Mouse (Mus musculus): Measurements from ENCODE around the gene Gm49027. TPM values are rescaled to one million over a fixed set of nuclear protein-coding genes. Genes with fewer than 3 reads are reported as not detected.
A peak's percentile ranks its signal among the peaks of the same experiment; 100 is the strongest.
"Not testable (repeated sequence)": the region's sequence is repeated elsewhere in the genome, so short reads cannot be mapped to it uniquely, and the experiment has no call there.

Gene Gm49027
- 10 to 100 TPM in 1 of 2 experiments, 1 to 10 TPM in 1; 4.3 to 11.6 TPM for total RNA-seq (2021)
- long read RNA-seq, experiment 1, partial matches to known transcripts: 12 of 12 reads
- long read RNA-seq, experiment 1, other reads (novel, unspliced or antisense): 0 of 12 reads
- long read RNA-seq, experiment 2, partial matches to known transcripts: 0 of 1 reads
- long read RNA-seq, experiment 2, other reads (novel, unspliced or antisense): 1 of 1 reads

DNA sequence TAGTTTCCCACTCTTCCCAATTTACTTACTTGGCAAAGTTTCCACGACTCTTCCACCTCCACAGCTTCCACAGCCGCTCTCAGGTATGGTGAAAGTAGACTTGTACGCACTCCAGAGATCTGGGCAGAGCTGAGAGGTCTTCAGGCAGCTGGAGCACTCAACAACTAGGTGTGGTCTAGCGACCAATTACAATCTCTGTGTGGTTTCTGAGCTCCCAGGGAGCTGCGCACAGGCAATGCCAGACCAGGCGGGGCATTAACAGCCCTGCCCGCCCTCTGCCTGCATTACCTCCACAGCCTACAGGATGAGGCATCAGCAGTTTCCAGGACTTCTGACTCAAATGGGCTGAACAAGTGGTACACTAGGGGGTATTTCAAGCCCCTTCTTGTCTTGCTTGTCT lies at the start of gene Gm49027:
Gene Gm49027 (minus strand): TSS at position 208 of the 400 bp plus-strand sequence.
- no peak for DNase-seq (ENCODE audit: low spot score in 2 of 2)

GRCm38 (mm10) chr5:123573362-123573761 lies 48.1 kb upstream of the Gm49027 start:
- DNase-seq (ENCODE audit: low spot score in 2 of 2): no peak

GRCm38 (mm10) chr5:123572357-123573186 lies 47.3 kb upstream of the Gm49027 start, which contains the start of gene Vps33a:
Gene Vps33a (minus strand): TSS chr5:123573038.
- DNase-seq (ENCODE audit: low spot score in 2 of 2): peak; percentile 95 to 96

GRCm38 (mm10) chr5:123561128-123561527 lies 35.8 kb upstream of the Gm49027 start:
- no peak for DNase-seq (ENCODE audit: low spot score in 2 of 2)

DNA sequence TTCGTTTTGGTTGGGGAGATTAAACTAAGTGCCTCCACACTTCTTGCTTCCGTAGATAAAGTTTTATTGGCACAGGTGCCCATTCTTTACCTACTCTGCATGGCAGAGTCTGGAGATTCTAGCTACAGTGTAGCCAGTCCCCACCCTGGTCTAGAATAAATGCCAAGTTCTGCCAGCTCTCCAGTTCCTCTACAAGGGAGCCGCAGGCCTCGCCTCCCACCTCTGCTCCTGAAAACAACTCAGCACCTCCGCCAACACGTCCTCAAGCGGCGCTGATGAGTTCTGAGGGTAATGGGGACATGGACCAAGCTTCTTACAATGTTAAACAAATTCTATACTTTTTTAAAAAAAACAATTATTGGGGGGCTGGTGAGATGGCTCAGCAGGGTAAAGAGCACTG lies 34.3 kb upstream of the Gm49027 start:
- DNase-seq (ENCODE audit: low spot score in 2 of 2): no peak

- peak; percentile 45 to 47 for DNase-seq (ENCODE audit: low spot score in 2 of 2)
Measured at GRCm38 (mm10) chr5:123556451-123556850, 31.2 kb upstream of the Gm49027 start.

DNA sequence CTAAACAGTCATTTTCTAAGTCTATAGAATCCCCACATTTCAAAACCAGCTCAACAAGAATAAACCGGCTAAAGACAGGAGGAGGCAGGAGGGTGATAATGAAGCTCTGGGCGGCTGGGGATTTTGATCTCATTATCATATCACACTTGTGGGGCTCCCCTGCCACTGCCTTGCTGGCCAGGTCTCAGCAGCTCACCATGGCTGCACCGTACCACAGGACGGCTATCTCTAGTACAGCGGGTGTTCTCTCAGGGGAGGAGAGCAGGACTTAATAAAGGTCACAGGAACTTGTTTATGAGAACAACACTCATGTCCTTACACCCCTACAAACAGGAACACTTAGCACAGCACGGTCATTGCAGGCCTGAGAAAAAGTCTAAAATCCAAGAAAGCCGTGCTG lies 30.4 kb upstream of the Gm49027 start:
- DNase-seq (ENCODE audit: low spot score in 2 of 2): no peak

DNA sequence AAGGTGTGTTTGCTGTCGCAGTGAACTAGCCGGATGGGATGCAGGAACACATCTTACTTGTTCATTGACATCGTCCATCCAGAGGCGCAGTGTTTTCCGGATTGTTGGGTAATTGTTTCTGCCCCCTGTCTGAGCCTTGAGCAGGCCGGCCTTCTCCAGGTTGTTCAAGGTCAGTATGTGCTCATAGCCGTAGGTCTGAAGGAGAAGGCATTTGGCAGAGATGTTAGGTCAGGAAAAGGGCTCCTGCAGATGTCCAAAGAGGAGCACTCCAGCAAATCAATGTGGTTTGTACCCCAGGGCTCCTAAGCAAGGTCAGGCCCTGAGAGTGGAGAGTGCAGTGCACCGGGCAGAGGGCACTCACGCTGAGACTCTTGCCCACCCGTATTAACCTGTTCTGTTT lies 8.5 kb upstream of the Gm49027 start:
- DNase-seq (ENCODE audit: low spot score in 2 of 2): no peak

GRCm38 (mm10) chr5:123530056-123530455 lies 4.8 kb upstream of the Gm49027 start:
- DNase-seq (ENCODE audit: low spot score in 2 of 2): no peak

- DNase-seq (ENCODE audit: low spot score in 2 of 2): peak in 1 of 2 experiments; percentile 3
Measured at GRCm38 (mm10) chr5:123528641-123529040, 3.4 kb upstream of the Gm49027 start.

- DNase-seq (ENCODE audit: low spot score in 2 of 2): no peak
Measured at GRCm38 (mm10) chr5:123525916-123526495, 718 bp upstream of the Gm49027 start.

- no peak for DNase-seq (ENCODE audit: low spot score in 2 of 2)
Measured at GRCm38 (mm10) chr5:123524393-123524750, 916 bp downstream of the Gm49027 start.

DNA sequence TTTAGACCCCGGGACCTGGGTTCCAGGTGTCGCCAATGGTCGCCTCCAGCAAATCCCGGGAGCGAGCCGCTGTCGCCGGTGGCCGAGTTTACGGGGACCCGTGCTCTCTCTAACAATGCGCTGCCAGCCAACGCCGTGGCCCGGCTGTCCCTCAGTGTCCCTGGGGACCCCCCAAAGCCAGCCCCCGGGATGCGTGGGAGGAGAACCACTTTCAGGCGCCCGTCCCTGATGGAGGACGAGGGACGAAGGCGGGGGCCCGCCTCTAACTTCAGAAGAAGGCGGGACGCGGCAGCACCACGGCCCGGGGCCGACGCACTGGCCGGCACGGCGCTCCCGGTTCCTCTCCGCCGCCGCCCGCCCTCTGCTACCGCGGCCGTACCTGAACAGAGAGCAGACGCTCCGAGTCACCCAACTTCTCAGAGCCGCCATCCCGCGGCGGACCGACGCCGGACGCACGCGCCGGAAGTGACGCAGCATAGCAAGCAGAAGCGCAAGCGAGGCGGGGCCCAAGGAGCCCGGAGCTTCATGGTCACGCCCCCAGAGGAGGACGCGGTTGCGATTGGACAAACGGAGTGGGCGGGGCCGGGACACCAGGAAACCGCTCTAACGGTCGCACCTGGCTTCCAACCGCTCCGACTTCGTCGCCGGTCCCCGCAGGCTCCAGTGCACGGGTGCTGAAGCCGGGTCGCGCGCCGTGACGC lies 1.4 kb downstream of the Gm49027 start, which contains the start of gene Diablo:
Gene Diablo (minus strand): TSS at position 485 of the 701 bp plus-strand sequence.
- peak; percentile 95 to 96 for DNase-seq (ENCODE audit: low spot score in 2 of 2)

DNA sequence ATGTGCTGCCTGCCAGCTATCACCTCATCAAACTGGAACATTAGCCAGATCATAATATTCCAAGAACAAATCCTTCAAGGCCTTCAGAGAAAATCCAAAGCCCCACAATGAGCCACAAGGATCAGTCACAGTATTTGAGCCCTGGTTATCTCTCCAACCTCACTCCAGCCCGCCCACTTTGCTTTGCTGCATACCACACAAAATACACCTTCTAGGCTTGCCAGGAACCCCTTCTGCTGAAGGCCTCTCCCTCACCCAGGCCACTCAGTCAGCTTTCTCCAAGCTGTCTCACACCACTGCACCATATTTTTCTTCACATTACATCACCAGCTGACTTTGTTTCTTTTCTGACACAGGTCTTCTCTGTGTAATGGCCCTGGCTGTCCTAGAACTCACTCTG lies 3.1 kb downstream of the Gm49027 start:
- no peak for DNase-seq (ENCODE audit: low spot score in 2 of 2)

DNA sequence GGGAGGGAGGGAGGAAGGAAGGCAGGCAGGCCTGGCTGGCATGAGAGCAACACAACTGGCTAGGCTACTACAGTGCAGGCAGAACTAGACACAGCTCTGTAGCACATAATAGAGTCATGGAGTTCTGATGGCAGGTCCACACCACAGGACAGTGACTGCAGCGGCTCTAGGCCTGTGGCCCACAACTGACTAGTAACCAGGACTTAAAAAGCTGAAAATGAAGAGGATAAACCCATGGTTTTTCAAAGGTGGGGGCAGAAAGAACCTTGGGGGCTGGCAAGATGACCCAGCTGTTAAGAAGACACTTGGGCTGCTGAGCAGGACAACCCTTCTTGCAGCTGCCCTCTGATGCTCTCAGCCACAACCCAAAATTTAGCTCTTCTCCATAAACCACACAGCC lies 3.7 kb downstream of the Gm49027 start:
- no peak for DNase-seq (ENCODE audit: low spot score in 2 of 2)

- DNase-seq (ENCODE audit: low spot score in 2 of 2): no peak
Measured at GRCm38 (mm10) chr5:123520666-123521065, 4.6 kb downstream of the Gm49027 start.

GRCm38 (mm10) chr5:123514871-123515270 lies 10.4 kb downstream of the Gm49027 start:
- no peak for DNase-seq (ENCODE audit: low spot score in 2 of 2)

- no peak for DNase-seq (ENCODE audit: low spot score in 2 of 2)
Measured at GRCm38 (mm10) chr5:123512102-123512501, 13.2 kb downstream of the Gm49027 start.

DNA sequence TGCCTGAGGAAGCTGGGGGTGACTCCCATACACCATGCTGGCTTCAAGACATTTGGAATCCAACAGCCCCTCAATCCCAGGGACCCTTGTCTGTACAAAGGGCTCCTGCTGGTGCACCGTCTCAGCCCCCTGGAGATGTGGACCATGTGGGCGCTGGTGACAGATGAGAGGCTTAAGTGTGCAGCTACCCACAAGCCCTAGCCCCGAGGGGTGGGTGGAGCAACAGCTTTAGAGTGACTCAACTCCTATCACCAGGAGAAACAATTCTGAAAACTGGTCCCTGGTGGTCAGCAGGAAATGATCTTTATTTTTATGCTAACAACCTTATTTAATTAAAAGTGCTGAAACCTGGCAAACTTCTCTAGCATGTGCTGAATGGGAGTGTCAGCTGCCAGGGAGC lies 13.9 kb downstream of the Gm49027 start:
- not testable (repeated sequence) for DNase-seq (ENCODE audit: low spot score in 2 of 2)

- no peak for DNase-seq (ENCODE audit: low spot score in 2 of 2)
Measured at GRCm38 (mm10) chr5:123510160-123510559, 15.1 kb downstream of the Gm49027 start, which contains the start of gene B3gnt4. Gene B3gnt4 (plus strand): TSS chr5:123510460.

DNA sequence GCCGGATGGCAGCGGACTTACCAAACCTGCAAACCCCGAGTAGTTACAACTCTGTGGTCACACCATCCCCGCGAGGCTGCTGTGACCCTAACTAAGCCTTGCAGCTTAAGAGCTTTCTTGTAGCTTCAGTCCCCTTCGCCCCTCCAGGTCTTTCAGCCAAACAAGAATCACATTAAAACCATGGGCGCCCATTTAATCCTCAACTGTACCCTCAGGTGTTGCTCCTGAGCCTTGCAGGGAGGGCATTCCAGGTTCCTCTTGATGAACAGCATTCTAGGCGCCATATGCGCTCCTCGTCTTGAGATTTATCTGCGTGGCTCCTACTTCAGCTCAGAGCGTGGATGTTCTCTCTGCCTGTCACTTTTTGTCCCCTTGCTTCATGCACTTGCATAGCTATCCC lies 16.4 kb downstream of the Gm49027 start:
- no peak for DNase-seq (ENCODE audit: low spot score in 2 of 2)

Measured in adrenal gland, adult 18-20 months (tissue).